Mouse (Mus musculus) layer of hippocampus, postnatal 14 days (tissue): ENCODE results near the gene Gm5724. TPM values are rescaled to one million over a fixed set of nuclear protein-coding genes. Genes with fewer than 3 reads are reported as not detected.
A peak's percentile ranks its signal among the peaks of the same experiment; 100 is the strongest.

Experiments
- DNase-seq, 2 experiments: peaks; one replicate each; pipeline ENCODE4 v3.0.0; 2021 to 2022; ENCODE audit warnings: low spot score in 2 of 2, mixed read lengths in 1 of 2
- long read RNA-seq, 2 experiments: library from polyadenylated mRNA; stranded (forward); transcript quantifications; one replicate each; pipeline ENCODE4 v2.0.0; 2021
- total RNA-seq, 2 experiments: library from RNA; stranded (reverse); gene quantifications; 2 replicates each; pipeline ENCODE4 v1.2.3; 2021

The Gm5724 gene
- total RNA-seq = not detected
- long read RNA-seq, experiment 1 = 0 reads
- long read RNA-seq, experiment 2 = 0 reads

- DNase-seq = no peak
Measured at GRCm38 (mm10) chr6:141773710-141774109, at the start of gene Gm5724. TSS of gene Gm5724 (minus strand) at chr6:141773810.

- peak; percentile 8 to 17 for DNase-seq
Measured at GRCm38 (mm10) chr6:141797837-141798236, 24.2 kb upstream of the Gm5724 start.

GRCm38 (mm10) chr6:141774476-141774875, 866 bp upstream of the Gm5724 start:
- no peak for DNase-seq

- DNase-seq = no peak
Measured at GRCm38 (mm10) chr6:141691246-141691645, 82.4 kb downstream of the Gm5724 start.

GRCm38 (mm10) chr6:141687008-141687407, 86.6 kb downstream of the Gm5724 start:
- DNase-seq = peak; percentile 11 to 60

Other genes with a start within 250 kb of the Gm5724 start
- 10 to 100 TPM; 73.5 to 90.5 TPM for gene Slco1c1, start 249.4 kb downstream of the Gm5724 start, total RNA-seq
- gene Slco1b2, start 144.3 kb downstream of the Gm5724 start, total RNA-seq = under 1 TPM in 1 of 2 experiments, not detected in 1; 0.35 TPM
- 10 to 100 TPM; 38.6 to 44.3 TPM for gene Slco1a4, start 82.4 kb upstream of the Gm5724 start, total RNA-seq
- gene Slco1a1, start 173.2 kb upstream of the Gm5724 start, total RNA-seq = not detected
- not detected for gene Gm6614, start 237.6 kb upstream of the Gm5724 start, total RNA-seq